Mouse (Mus musculus): ENCODE measurements around the gene Emp3. TPM values are rescaled to one million over a fixed set of nuclear protein-coding genes. Genes with fewer than 3 reads are reported as not detected.
"Not testable (repeated sequence)": the region's sequence is repeated elsewhere in the genome, so short reads cannot be mapped to it uniquely, and the experiment has no call there.

Emp3 gene
- polyA plus RNA-seq, 1 experiment from 2014 or later: 316 TPM

- H3K27me3 ChIP-seq (replicated peaks; ENCODE audit: control insufficient read depth, insufficient read depth, low read length): no peaks in the 10 kb centered on the region
- ATAC-seq (ENCODE audit: low read depth) (no peak), DNase-seq (ENCODE audit: low spot score) (no peak)
- H3K4me3 ChIP-seq (ENCODE audit: low read depth, low read length): no peak overlapping the region
- no peak overlapping the region for H3K4me2 ChIP-seq (ENCODE audit: low read depth, low read length)
- H3K9me3 ChIP-seq (ENCODE audit: control insufficient read depth, low read length): no peaks in the 10 kb centered on the region
- no peaks in the 10 kb centered on the region for H3K4me1 ChIP-seq (ENCODE audit: control insufficient read depth, insufficient read depth, low read length)
- WGBS: 83% methylated on average over 9 of the region's 9 CpGs
- H3K27ac ChIP-seq (replicated peaks; ENCODE audit: low read depth, low read length): no peak overlapping the region
- H3K9ac ChIP-seq (ENCODE audit: low read depth, low read length): no peak overlapping the region
- peaks cover 25% of the 10 kb centered on the region for H3K36me3 ChIP-seq (ENCODE audit: control insufficient read depth, insufficient read depth, low read length)
Observed at GRCm38 (mm10) chr7:45906622-45907021, 14.6 kb downstream of the Emp3 start.

DNA sequence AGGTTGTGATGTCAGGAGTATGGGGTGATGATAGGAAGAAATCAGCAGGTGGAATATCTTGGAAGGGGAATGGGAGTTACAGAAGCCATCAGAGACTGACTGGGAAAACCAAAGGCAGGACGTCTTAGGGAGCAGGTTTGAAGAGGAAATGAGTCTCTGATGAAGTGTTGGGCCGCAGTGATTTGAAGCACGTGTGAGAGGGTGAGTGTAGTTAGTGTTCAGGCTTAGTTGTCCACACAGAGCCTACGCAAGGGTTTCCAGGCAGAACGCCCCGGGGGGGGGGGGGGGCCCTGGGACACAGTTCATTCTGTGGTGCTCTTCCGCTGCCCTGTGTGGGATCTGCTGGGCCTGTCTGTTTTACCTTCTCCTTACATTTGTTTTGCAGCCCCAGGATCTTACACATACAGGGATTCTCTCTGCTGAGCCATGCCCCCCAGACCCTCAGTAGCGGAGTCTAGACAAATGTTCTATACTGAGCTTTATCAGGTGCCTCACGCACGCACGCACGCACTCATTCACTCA is 18.7 kb downstream of the Emp3 start:
- Histone ChIP-seq H3K9ac (ENCODE audit: low read depth, low read length) (no peak overlapping the region), H3K4me3 (ENCODE audit: low read depth, low read length) (no peak overlapping the region), H3K4me2 (ENCODE audit: low read depth, low read length) (no peak overlapping the region), H3K27me3 (replicated peaks; ENCODE audit: control insufficient read depth, insufficient read depth, low read length) (no peaks in the 10 kb centered on the region), H3K4me1 (ENCODE audit: control insufficient read depth, insufficient read depth, low read length) (no peaks in the 10 kb centered on the region; the same call in 1 of the 2 replicates), H3K36me3 (ENCODE audit: control insufficient read depth, insufficient read depth, low read length) (no peaks in the 10 kb centered on the region), H3K9me3 (ENCODE audit: control insufficient read depth, low read length) (no peaks in the 10 kb centered on the region), H3K27ac (replicated peaks; ENCODE audit: low read depth, low read length) (no peak overlapping the region)
- DNase-seq (ENCODE audit: low spot score) (no peak), ATAC-seq (ENCODE audit: low read depth) (no peak)
- WGBS: 70% methylated on average over 9 of the region's 12 CpGs

GRCm38 (mm10) chr7:45901562-45901961 is 19.6 kb downstream of the Emp3 start:
- ATAC-seq (ENCODE audit: low read depth) (no peak), DNase-seq (ENCODE audit: low spot score) (no peak)
- Histone ChIP-seq H3K4me2 (ENCODE audit: low read depth, low read length) (no peak overlapping the region), H3K4me1 (ENCODE audit: control insufficient read depth, insufficient read depth, low read length) (no peaks in the 10 kb centered on the region; the same call in 1 of the 2 replicates), H3K27ac (replicated peaks; ENCODE audit: low read depth, low read length) (no peak overlapping the region), H3K4me3 (ENCODE audit: low read depth, low read length) (no peak overlapping the region), H3K9ac (ENCODE audit: low read depth, low read length) (no peak overlapping the region), H3K9me3 (ENCODE audit: control insufficient read depth, low read length) (no peaks in the 10 kb centered on the region), H3K27me3 (replicated peaks; ENCODE audit: control insufficient read depth, insufficient read depth, low read length) (no peaks in the 10 kb centered on the region), H3K36me3 (ENCODE audit: control insufficient read depth, insufficient read depth, low read length) (no peaks in the 10 kb centered on the region)
- WGBS: 65% methylated on average over 4 of the region's 5 CpGs

DNA sequence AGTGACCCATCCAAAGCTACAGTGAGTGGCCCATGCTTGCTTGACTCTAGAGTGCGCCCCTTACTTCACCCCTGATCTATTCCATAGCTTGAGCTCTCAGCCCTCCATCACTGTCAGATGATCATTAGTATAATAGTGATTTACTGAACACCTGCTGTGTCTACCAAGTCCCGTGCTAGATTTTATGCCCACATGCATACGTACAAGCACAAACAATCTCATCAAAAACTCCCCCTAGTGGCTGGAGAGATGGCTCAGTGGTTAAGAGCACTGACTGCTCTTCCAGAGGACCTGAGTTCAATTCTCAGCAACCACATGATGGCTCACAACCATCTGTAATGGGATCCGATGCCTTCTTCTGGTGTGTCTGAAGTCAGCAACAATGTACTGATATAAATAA is 23.1 kb downstream of the Emp3 start:
- ATAC-seq (ENCODE audit: low read depth); H3K9ac ChIP-seq (ENCODE audit: low read depth, low read length); H3K9me3 ChIP-seq (ENCODE audit: control insufficient read depth, low read length); H3K27ac ChIP-seq (replicated peaks; ENCODE audit: low read depth, low read length); H3K27me3 ChIP-seq (replicated peaks; ENCODE audit: control insufficient read depth, insufficient read depth, low read length); H3K36me3 ChIP-seq (ENCODE audit: control insufficient read depth, insufficient read depth, low read length); H3K4me1 ChIP-seq (ENCODE audit: control insufficient read depth, insufficient read depth, low read length); H3K4me3 ChIP-seq (ENCODE audit: low read depth, low read length): not testable (repeated sequence)
- peak; percentile 48 for DNase-seq (ENCODE audit: low spot score)
- 65% methylated on average over 4 of the region's 4 CpGs for WGBS
- H3K4me2 ChIP-seq (ENCODE audit: low read depth, low read length): peak overlapping the region; percentile 92

- Histone ChIP-seq H3K36me3 (ENCODE audit: control insufficient read depth, insufficient read depth, low read length) (no peaks in the 10 kb centered on the region), H3K4me1 (ENCODE audit: control insufficient read depth, insufficient read depth, low read length) (no peaks in the 10 kb centered on the region; the same call in 1 of the 2 replicates), H3K27me3 (replicated peaks; ENCODE audit: control insufficient read depth, insufficient read depth, low read length) (no peaks in the 10 kb centered on the region), H3K4me2 (ENCODE audit: low read depth, low read length) (peak overlapping the region; percentile 92), H3K9me3 (ENCODE audit: control insufficient read depth, low read length) (no peaks in the 10 kb centered on the region), H3K27ac (replicated peaks; ENCODE audit: low read depth, low read length) (peak overlapping the region; percentile 49), H3K4me3 (ENCODE audit: low read depth, low read length) (peak overlapping the region; percentile 51), H3K9ac (ENCODE audit: low read depth, low read length) (peak overlapping the region; percentile 69)
- ATAC-seq (ENCODE audit: low read depth) (peak; percentile 67), DNase-seq (ENCODE audit: low spot score) (peak; percentile 77)
- WGBS: 2% methylated on average over 16 of the region's 19 CpGs
Observed at GRCm38 (mm10) chr7:45897258-45897757, 23.9 kb downstream of the Emp3 start.

- H3K27me3 ChIP-seq (replicated peaks; ENCODE audit: control insufficient read depth, insufficient read depth, low read length): no peaks in the 10 kb centered on the region
- H3K9me3 ChIP-seq (ENCODE audit: control insufficient read depth, low read length): no peaks in the 10 kb centered on the region
- H3K4me1 ChIP-seq (ENCODE audit: control insufficient read depth, insufficient read depth, low read length): no peaks in the 10 kb centered on the region; the same call in 1 of the 2 replicates
- peak within 1 kb of the TSS; percentile 50 for H3K27ac ChIP-seq (replicated peaks; ENCODE audit: low read depth, low read length)
- peak within 1 kb of the TSS; percentile 69 for H3K9ac ChIP-seq (ENCODE audit: low read depth, low read length)
- H3K36me3 ChIP-seq (ENCODE audit: control insufficient read depth, insufficient read depth, low read length): no peaks in the 10 kb centered on the region
- H3K4me2 ChIP-seq (ENCODE audit: low read depth, low read length): peak within 1 kb of the TSS; percentile 92
- peak; percentile 91 for ATAC-seq (ENCODE audit: low read depth)
- 1% methylated on average over 39 of the region's 40 CpGs for WGBS
- DNase-seq (ENCODE audit: low spot score): peak; percentile 99
- peak within 1 kb of the TSS; percentile 51 for H3K4me3 ChIP-seq (ENCODE audit: low read depth, low read length)
Observed at GRCm38 (mm10) chr7:45896517-45897257, 24.5 kb downstream of the Emp3 start, which contains the start of the genes Syngr4 and Tmem143. Syngr4 (minus strand) TSS chr7:45896714. Tmem143 (plus strand) TSS chr7:45896941.

- Histone ChIP-seq H3K4me1 (ENCODE audit: control insufficient read depth, insufficient read depth, low read length) (no peaks in the 10 kb centered on the region; the same call in 1 of the 2 replicates), H3K9me3 (ENCODE audit: control insufficient read depth, low read length) (no peaks in the 10 kb centered on the region), H3K4me3 (ENCODE audit: low read depth, low read length) (peak overlapping the region; percentile 51), H3K4me2 (ENCODE audit: low read depth, low read length) (peak overlapping the region; percentile 92), H3K27me3 (replicated peaks; ENCODE audit: control insufficient read depth, insufficient read depth, low read length) (no peaks in the 10 kb centered on the region), H3K36me3 (ENCODE audit: control insufficient read depth, insufficient read depth, low read length) (no peaks in the 10 kb centered on the region), H3K9ac (ENCODE audit: low read depth, low read length) (no peak overlapping the region), H3K27ac (replicated peaks; ENCODE audit: low read depth, low read length) (peak overlapping the region; percentile 50; the same call in 1 of the 2 replicates)
- 74% methylated on average over 6 of the region's 6 CpGs for WGBS
- DNase-seq (ENCODE audit: low spot score): no peak
- no peak for ATAC-seq (ENCODE audit: low read depth)
Observed at GRCm38 (mm10) chr7:45895931-45896516, 25.2 kb downstream of the Emp3 start.

- Histone ChIP-seq H3K4me1 (ENCODE audit: control insufficient read depth, insufficient read depth, low read length) (no peaks in the 10 kb centered on the region), H3K9me3 (ENCODE audit: control insufficient read depth, low read length) (no peaks in the 10 kb centered on the region), H3K36me3 (ENCODE audit: control insufficient read depth, insufficient read depth, low read length) (no peaks in the 10 kb centered on the region), H3K27me3 (replicated peaks; ENCODE audit: control insufficient read depth, insufficient read depth, low read length) (no peaks in the 10 kb centered on the region), H3K4me2 (ENCODE audit: low read depth, low read length) (no peak overlapping the region), H3K9ac (ENCODE audit: low read depth, low read length) (no peak overlapping the region), H3K27ac (replicated peaks; ENCODE audit: low read depth, low read length) (no peak overlapping the region), H3K4me3 (ENCODE audit: low read depth, low read length) (no peak overlapping the region)
- 85% methylated on average over 2 of the region's 2 CpGs for WGBS
- DNase-seq (ENCODE audit: low spot score) (no peak), ATAC-seq (ENCODE audit: low read depth) (no peak)
Observed at GRCm38 (mm10) chr7:45892651-45893050, 28.6 kb downstream of the Emp3 start.
